Mouse (Mus musculus): ENCODE results near the gene Ugt1a6a. TPM values are rescaled to one million over a fixed set of nuclear protein-coding genes. Genes with fewer than 3 reads are reported as not detected.
A peak's percentile ranks its signal among the peaks of the same experiment; 100 is the strongest.
"Not testable (repeated sequence)": the region's sequence is repeated elsewhere in the genome, so short reads cannot be mapped to it uniquely, and the experiment has no call there.

Gene Ugt1a6a
- polyA plus RNA-seq (2014; fragmentation: Nextera tagmentation; extraction: Ambion mirVana), result 1.3 and 1.9 TPM in 2 replicates

GRCm38 (mm10) chr1:88134457-88135011 lies at the start of gene Ugt1a6a:
Gene Ugt1a6a, plus strand, starts transcription at chr1:88134809.
- not testable (repeated sequence) for H3K4me2 ChIP-seq (replicated peaks; ENCODE audit: low read depth, low read length); H3K4me3 ChIP-seq (ENCODE audit: low read length); H3K9me3 ChIP-seq (ENCODE audit: control insufficient read depth, low read length); H3K9ac ChIP-seq (ENCODE audit: low read depth, low read length); H3K27me3 ChIP-seq (ENCODE audit: control insufficient read depth, insufficient read depth, low read length); ATAC-seq (ENCODE audit: low FRiP score, low TSS enrichment); H3K4me1 ChIP-seq (ENCODE audit: control insufficient read depth, insufficient read depth, low read length); H3K36me3 ChIP-seq (ENCODE audit: control insufficient read depth, insufficient read depth, low read length)
- 41% methylated on average over 4 of the region's 5 CpGs for WGBS
- 0 out of 2 replicates have a peak within 1 kb of the TSS, but pooled peaks have one; percentile 42 for H3K27ac ChIP-seq (ENCODE audit: low read depth, low read length)

- H3K4me1 ChIP-seq (ENCODE audit: control insufficient read depth, insufficient read depth, low read length), result no peaks in the 10 kb centered on the region
- 63% methylated on average over 1 of the region's 1 CpGs for WGBS
- no peaks in the 10 kb centered on the region for H3K27me3 ChIP-seq (ENCODE audit: control insufficient read depth, insufficient read depth, low read length)
- H3K9ac ChIP-seq (ENCODE audit: low read depth, low read length), result no peak overlapping the region
- no peak overlapping the region for H3K4me2 ChIP-seq (replicated peaks; ENCODE audit: low read depth, low read length)
- no peaks in the 10 kb centered on the region for H3K9me3 ChIP-seq (ENCODE audit: control insufficient read depth, low read length)
- no peak overlapping the region for H3K4me3 ChIP-seq (ENCODE audit: low read length)
- no peaks in the 10 kb centered on the region for H3K36me3 ChIP-seq (ENCODE audit: control insufficient read depth, insufficient read depth, low read length)
- no peak overlapping the region for H3K27ac ChIP-seq (ENCODE audit: low read depth, low read length)
- ATAC-seq (ENCODE audit: low FRiP score, low TSS enrichment), result no peak
Observed at GRCm38 (mm10) chr1:88086125-88086524, 48.5 kb upstream of the Ugt1a6a start.

GRCm38 (mm10) chr1:88087513-88087912 lies 47.1 kb upstream of the Ugt1a6a start, which contains the start of gene Ugt1a8:
Gene Ugt1a8, plus strand, starts transcription at chr1:88087813.
- Histone ChIP-seq H3K27ac (ENCODE audit: low read depth, low read length) (no peak within 1 kb of the TSS), H3K4me2 (replicated peaks; ENCODE audit: low read depth, low read length) (no peak within 1 kb of the TSS), H3K9me3 (ENCODE audit: control insufficient read depth, low read length) (no peaks in the 10 kb centered on the region), H3K27me3 (ENCODE audit: control insufficient read depth, insufficient read depth, low read length) (no peaks in the 10 kb centered on the region), H3K4me3 (ENCODE audit: low read length) (no peak within 1 kb of the TSS), H3K9ac (ENCODE audit: low read depth, low read length) (no peak within 1 kb of the TSS), H3K4me1 (ENCODE audit: control insufficient read depth, insufficient read depth, low read length) (no peaks in the 10 kb centered on the region), H3K36me3 (ENCODE audit: control insufficient read depth, insufficient read depth, low read length) (no peaks in the 10 kb centered on the region)
- no peak for ATAC-seq (ENCODE audit: low FRiP score, low TSS enrichment)
- WGBS, result 80% methylated on average over 3 of the region's 3 CpGs

GRCm38 (mm10) chr1:88092341-88092740 lies 42.3 kb upstream of the Ugt1a6a start:
- Histone ChIP-seq H3K4me1 (ENCODE audit: control insufficient read depth, insufficient read depth, low read length) (peaks cover 4% of the 10 kb centered on the region; the same call in 1 of the 2 replicates), H3K9ac (ENCODE audit: low read depth, low read length) (no peak overlapping the region), H3K36me3 (ENCODE audit: control insufficient read depth, insufficient read depth, low read length) (no peaks in the 10 kb centered on the region), H3K4me2 (replicated peaks; ENCODE audit: low read depth, low read length) (no peak overlapping the region), H3K4me3 (ENCODE audit: low read length) (no peak overlapping the region), H3K27ac (ENCODE audit: low read depth, low read length) (no peak overlapping the region), H3K9me3 (ENCODE audit: control insufficient read depth, low read length) (no peaks in the 10 kb centered on the region), H3K27me3 (ENCODE audit: control insufficient read depth, insufficient read depth, low read length) (no peaks in the 10 kb centered on the region)
- no peak for ATAC-seq (ENCODE audit: low FRiP score, low TSS enrichment)

- not testable (repeated sequence) for H3K9me3 ChIP-seq (ENCODE audit: control insufficient read depth, low read length); H3K4me3 ChIP-seq (ENCODE audit: low read length); H3K36me3 ChIP-seq (ENCODE audit: control insufficient read depth, insufficient read depth, low read length); H3K4me2 ChIP-seq (replicated peaks; ENCODE audit: low read depth, low read length); H3K27me3 ChIP-seq (ENCODE audit: control insufficient read depth, insufficient read depth, low read length); H3K9ac ChIP-seq (ENCODE audit: low read depth, low read length); H3K4me1 ChIP-seq (ENCODE audit: control insufficient read depth, insufficient read depth, low read length)
- ATAC-seq (ENCODE audit: low FRiP score, low TSS enrichment), result peak; percentile 70; the same call in 1 of the 2 replicates
- peak overlapping the region; percentile 67; the same call in 1 of the 2 replicates for H3K27ac ChIP-seq (ENCODE audit: low read depth, low read length)
- WGBS, result 66% methylated on average over 3 of the region's 3 CpGs
Observed at GRCm38 (mm10) chr1:88094270-88094676, 40.3 kb upstream of the Ugt1a6a start.

GRCm38 (mm10) chr1:88094941-88095492 lies 39.6 kb upstream of the Ugt1a6a start, which contains the start of gene Ugt1a7c:
Gene Ugt1a7c, plus strand, starts transcription at chr1:88095062.
- no peaks in the 10 kb centered on the region for H3K9me3 ChIP-seq (ENCODE audit: control insufficient read depth, low read length)
- no peaks in the 10 kb centered on the region for H3K36me3 ChIP-seq (ENCODE audit: control insufficient read depth, insufficient read depth, low read length)
- H3K4me1 ChIP-seq (ENCODE audit: control insufficient read depth, insufficient read depth, low read length), result peaks cover 4% of the 10 kb centered on the region; the same call in 1 of the 2 replicates
- peak; percentile 86 for ATAC-seq (ENCODE audit: low FRiP score, low TSS enrichment)
- no peak within 1 kb of the TSS for H3K9ac ChIP-seq (ENCODE audit: low read depth, low read length)
- peak within 1 kb of the TSS; percentile 29 for H3K4me2 ChIP-seq (replicated peaks; ENCODE audit: low read depth, low read length)
- no peaks in the 10 kb centered on the region for H3K27me3 ChIP-seq (ENCODE audit: control insufficient read depth, insufficient read depth, low read length)
- WGBS, result 16% methylated on average over 10 of the region's 10 CpGs
- no peak within 1 kb of the TSS; the same call in 1 of the 2 replicates for H3K4me3 ChIP-seq (ENCODE audit: low read length)
- H3K27ac ChIP-seq (ENCODE audit: low read depth, low read length), result peak within 1 kb of the TSS; percentile 67

GRCm38 (mm10) chr1:88098546-88098945 lies 36.1 kb upstream of the Ugt1a6a start:
- H3K9ac ChIP-seq (ENCODE audit: low read depth, low read length); ATAC-seq (ENCODE audit: low FRiP score, low TSS enrichment); H3K4me3 ChIP-seq (ENCODE audit: low read length); H3K4me1 ChIP-seq (ENCODE audit: control insufficient read depth, insufficient read depth, low read length); H3K27me3 ChIP-seq (ENCODE audit: control insufficient read depth, insufficient read depth, low read length); H3K27ac ChIP-seq (ENCODE audit: low read depth, low read length); H3K4me2 ChIP-seq (replicated peaks; ENCODE audit: low read depth, low read length); H3K9me3 ChIP-seq (ENCODE audit: control insufficient read depth, low read length); H3K36me3 ChIP-seq (ENCODE audit: control insufficient read depth, insufficient read depth, low read length): not testable (repeated sequence)
- WGBS, result 84% methylated on average over 3 of the region's 3 CpGs

- H3K27me3 ChIP-seq (ENCODE audit: control insufficient read depth, insufficient read depth, low read length); ATAC-seq (ENCODE audit: low FRiP score, low TSS enrichment); H3K4me2 ChIP-seq (replicated peaks; ENCODE audit: low read depth, low read length); H3K27ac ChIP-seq (ENCODE audit: low read depth, low read length); H3K4me3 ChIP-seq (ENCODE audit: low read length); H3K9ac ChIP-seq (ENCODE audit: low read depth, low read length); H3K9me3 ChIP-seq (ENCODE audit: control insufficient read depth, low read length); H3K36me3 ChIP-seq (ENCODE audit: control insufficient read depth, insufficient read depth, low read length); H3K4me1 ChIP-seq (ENCODE audit: control insufficient read depth, insufficient read depth, low read length): not testable (repeated sequence)
- 79% methylated on average over 2 of the region's 2 CpGs for WGBS
Observed at GRCm38 (mm10) chr1:88099691-88100090, 34.9 kb upstream of the Ugt1a6a start.

GRCm38 (mm10) chr1:88103019-88103418 lies 31.6 kb upstream of the Ugt1a6a start, which contains the start of gene Ugt1a6b:
Gene Ugt1a6b, plus strand, starts transcription at chr1:88103252.
- not testable (repeated sequence) for H3K9me3 ChIP-seq (ENCODE audit: control insufficient read depth, low read length); H3K36me3 ChIP-seq (ENCODE audit: control insufficient read depth, insufficient read depth, low read length); H3K4me1 ChIP-seq (ENCODE audit: control insufficient read depth, insufficient read depth, low read length); H3K27ac ChIP-seq (ENCODE audit: low read depth, low read length); H3K4me2 ChIP-seq (replicated peaks; ENCODE audit: low read depth, low read length); ATAC-seq (ENCODE audit: low FRiP score, low TSS enrichment); H3K27me3 ChIP-seq (ENCODE audit: control insufficient read depth, insufficient read depth, low read length); H3K9ac ChIP-seq (ENCODE audit: low read depth, low read length); H3K4me3 ChIP-seq (ENCODE audit: low read length)
- 67% methylated on average over 2 of the region's 3 CpGs for WGBS

Data from kidney, embryonic 14.5 days (tissue).